Mouse (Mus musculus): ENCODE results near the gene Cadps. TPM values are rescaled to one million over a fixed set of nuclear protein-coding genes. Genes with fewer than 3 reads are reported as not detected.

Cadps gene
- polyA plus RNA-seq, 1 experiment from 2014 or later = 15.1 TPM

GRCm38 (mm10) chr14:12348089-12348488 is 474.8 kb downstream of the Cadps start, which contains the start of gene Fezf2:
Gene Fezf2, minus strand, starts transcription at chr14:12348189.
- peaks cover 97% of the 10 kb centered on the region for H3K27me3 ChIP-seq
- WGBS = 0% methylated on average over 2 of the region's 2 CpGs
- no peaks in the 10 kb centered on the region for H3K9me3 ChIP-seq
- peak within 1 kb of the TSS; percentile 57 for H3K4me2 ChIP-seq
- H3K27ac ChIP-seq = peak within 1 kb of the TSS; percentile 96
- peak within 1 kb of the TSS; percentile 58 for H3K4me3 ChIP-seq (replicated peaks)
- no peaks in the 10 kb centered on the region for H3K36me3 ChIP-seq (replicated peaks)
- peaks cover 54% of the 10 kb centered on the region for H3K4me1 ChIP-seq
- no peak for ATAC-seq (ENCODE audit: low FRiP score)
- peak within 1 kb of the TSS; percentile 90 for H3K9ac ChIP-seq

- H3K9me3 ChIP-seq = no peaks in the 10 kb centered on the region
- ATAC-seq (ENCODE audit: low FRiP score) = peak; percentile 45; the same call in 1 of the 2 replicates
- no peaks in the 10 kb centered on the region for H3K36me3 ChIP-seq (replicated peaks)
- H3K27ac ChIP-seq = peak overlapping the region; percentile 96
- peaks cover 54% of the 10 kb centered on the region for H3K4me1 ChIP-seq
- peaks cover 97% of the 10 kb centered on the region for H3K27me3 ChIP-seq
- peak overlapping the region; percentile 90 for H3K9ac ChIP-seq
- peak overlapping the region; percentile 58 for H3K4me3 ChIP-seq (replicated peaks)
- under 1% methylated on average over 26 of the region's 26 CpGs for WGBS
- peak overlapping the region; percentile 57 for H3K4me2 ChIP-seq
Observed at GRCm38 (mm10) chr14:12346865-12347600, 475.8 kb downstream of the Cadps start.

GRCm38 (mm10) chr14:12346011-12346864 is 476.6 kb downstream of the Cadps start:
- H3K4me1 ChIP-seq = peaks cover 54% of the 10 kb centered on the region
- under 1% methylated on average over 50 of the region's 50 CpGs for WGBS
- peak overlapping the region; percentile 57 for H3K4me2 ChIP-seq

GRCm38 (mm10) chr14:12345241-12345921 is 477.5 kb downstream of the Cadps start:
- Histone ChIP-seq H3K36me3 (replicated peaks) (no peaks in the 10 kb centered on the region), H3K27me3 (peaks cover 97% of the 10 kb centered on the region), H3K27ac (peak overlapping the region; percentile 96), H3K9me3 (no peaks in the 10 kb centered on the region), H3K4me3 (replicated peaks) (peak overlapping the region; percentile 58), H3K4me2 (peak overlapping the region; percentile 57), H3K9ac (peak overlapping the region; percentile 90), H3K4me1 (peaks cover 57% of the 10 kb centered on the region)
- WGBS = under 1% methylated on average over 40 of the region's 40 CpGs
- ATAC-seq (ENCODE audit: low FRiP score) = peak; percentile 43; the same call in 1 of the 2 replicates

More at GRCm38 (mm10) chr14:12346011-12346864, 476.6 kb downstream of the Cadps start:
- Histone ChIP-seq H3K9me3 (no peaks in the 10 kb centered on the region), H3K4me3 (replicated peaks) (peak overlapping the region; percentile 58), H3K27me3 (peaks cover 97% of the 10 kb centered on the region), H3K27ac (peak overlapping the region; percentile 96), H3K9ac (peak overlapping the region; percentile 90), H3K36me3 (replicated peaks) (no peaks in the 10 kb centered on the region)
- ATAC-seq (ENCODE audit: low FRiP score) = peak; percentile 42; the same call in 1 of the 2 replicates

GRCm38 (mm10) chr14:12344746-12345240 is 478.1 kb downstream of the Cadps start:
- H3K27me3 ChIP-seq = peaks cover 97% of the 10 kb centered on the region
- ATAC-seq (ENCODE audit: low FRiP score) = peak; percentile 21; the same call in 1 of the 2 replicates
- H3K4me3 ChIP-seq (replicated peaks) = peak overlapping the region; percentile 58
- H3K4me2 ChIP-seq = peak overlapping the region; percentile 57
- peak overlapping the region; percentile 96 for H3K27ac ChIP-seq
- H3K36me3 ChIP-seq (replicated peaks) = no peaks in the 10 kb centered on the region
- under 1% methylated on average over 39 of the region's 39 CpGs for WGBS
- no peaks in the 10 kb centered on the region for H3K9me3 ChIP-seq
- H3K4me1 ChIP-seq = peaks cover 58% of the 10 kb centered on the region
- H3K9ac ChIP-seq = peak overlapping the region; percentile 90

- Histone ChIP-seq H3K36me3 (replicated peaks) (no peaks in the 10 kb centered on the region), H3K4me3 (replicated peaks) (peak overlapping the region; percentile 58), H3K4me1 (peaks cover 58% of the 10 kb centered on the region), H3K27ac (peak overlapping the region; percentile 96), H3K4me2 (peak overlapping the region; percentile 57), H3K9ac (peak overlapping the region; percentile 90), H3K27me3 (peaks cover 97% of the 10 kb centered on the region), H3K9me3 (no peaks in the 10 kb centered on the region)
- 2% methylated on average over 24 of the region's 24 CpGs for WGBS
- ATAC-seq (ENCODE audit: low FRiP score) = no peak
Observed at GRCm38 (mm10) chr14:12344061-12344745, 478.7 kb downstream of the Cadps start.

- WGBS = 1% methylated on average over 20 of the region's 20 CpGs
- H3K4me1 ChIP-seq = peaks cover 58% of the 10 kb centered on the region
Observed at GRCm38 (mm10) chr14:12343451-12343941, 479.4 kb downstream of the Cadps start.

GRCm38 (mm10) chr14:12342458-12343131 is 480.3 kb downstream of the Cadps start:
- H3K4me1 ChIP-seq = peaks cover 65% of the 10 kb centered on the region
- no peaks in the 10 kb centered on the region for H3K9me3 ChIP-seq
- peak overlapping the region; percentile 58 for H3K4me3 ChIP-seq (replicated peaks)
- peak overlapping the region; percentile 57 for H3K4me2 ChIP-seq
- H3K9ac ChIP-seq = peak overlapping the region; percentile 90
- peak overlapping the region; percentile 96 for H3K27ac ChIP-seq
- H3K36me3 ChIP-seq (replicated peaks) = no peaks in the 10 kb centered on the region
- peaks cover 91% of the 10 kb centered on the region for H3K27me3 ChIP-seq
- no peak for ATAC-seq (ENCODE audit: low FRiP score)
- WGBS = 3% methylated on average over 23 of the region's 23 CpGs

More at GRCm38 (mm10) chr14:12343451-12343941, 479.4 kb downstream of the Cadps start:
- H3K27me3 ChIP-seq = peaks cover 94% of the 10 kb centered on the region
- H3K36me3 ChIP-seq (replicated peaks) = no peaks in the 10 kb centered on the region
- peak overlapping the region; percentile 58 for H3K4me3 ChIP-seq (replicated peaks)
- peak overlapping the region; percentile 57 for H3K4me2 ChIP-seq
- no peak for ATAC-seq (ENCODE audit: low FRiP score)
- H3K9ac ChIP-seq = peak overlapping the region; percentile 90
- peak overlapping the region; percentile 96 for H3K27ac ChIP-seq
- no peaks in the 10 kb centered on the region for H3K9me3 ChIP-seq

- Histone ChIP-seq H3K4me3 (replicated peaks) (peak overlapping the region; percentile 58), H3K9ac (peak overlapping the region; percentile 90), H3K36me3 (replicated peaks) (no peaks in the 10 kb centered on the region), H3K9me3 (no peaks in the 10 kb centered on the region), H3K27me3 (peaks cover 91% of the 10 kb centered on the region), H3K27ac (peak overlapping the region; percentile 96), H3K4me1 (peaks cover 62% of the 10 kb centered on the region), H3K4me2 (peak overlapping the region; percentile 57)
- no peak for ATAC-seq (ENCODE audit: low FRiP score)
- 4% methylated on average over 24 of the region's 24 CpGs for WGBS
Observed at GRCm38 (mm10) chr14:12341789-12342457, 481.0 kb downstream of the Cadps start.

GRCm38 (mm10) chr14:12341075-12341788 is 481.6 kb downstream of the Cadps start:
- peak overlapping the region; percentile 57 for H3K4me2 ChIP-seq
- peak overlapping the region; percentile 96 for H3K27ac ChIP-seq
- H3K9me3 ChIP-seq = no peaks in the 10 kb centered on the region
- H3K27me3 ChIP-seq = peaks cover 91% of the 10 kb centered on the region
- peak overlapping the region; percentile 90 for H3K9ac ChIP-seq
- H3K36me3 ChIP-seq (replicated peaks) = no peaks in the 10 kb centered on the region
- ATAC-seq (ENCODE audit: low FRiP score) = peak; percentile 27
- under 1% methylated on average over 42 of the region's 42 CpGs for WGBS
- H3K4me1 ChIP-seq = peaks cover 55% of the 10 kb centered on the region
- peak overlapping the region; percentile 58 for H3K4me3 ChIP-seq (replicated peaks)

Measured in forebrain, embryonic 12.5 days (tissue).